Mouse (Mus musculus) limb, embryonic 10.5 days (tissue): Measurements from ENCODE around the gene Ppm1b. TPM values are rescaled to one million over a fixed set of nuclear protein-coding genes. Genes with fewer than 3 reads are reported as not detected.
A peak's percentile ranks its signal among the peaks of the same experiment; 100 is the strongest.

Experiments
- DNase-seq: peaks from one replicate; pipeline ENCODE4 v3.0.0-alpha.2; 2017; ENCODE audit warnings: low spot score
- H3K27ac ChIP-seq: fragments of 300-500 bp; sonication (generic); 2 replicates; pipeline ENCODE4 v1.5.1; 2016; ENCODE audit warnings: mild to moderate bottlenecking
- H3K27me3 ChIP-seq: fragments of 300-500 bp; sonication (generic); 2 replicates; pipeline ENCODE4 v1.6.1; 2016; ENCODE audit warnings: low read depth, mild to moderate bottlenecking; ENCODE audit not compliant: poor library complexity, severe bottlenecking
- H3K36me3 ChIP-seq: fragments of 300-500 bp; sonication (generic); 2 replicates; pipeline ENCODE4 v1.6.1; 2016; ENCODE audit warnings: mild to moderate bottlenecking, moderate library complexity
- H3K4me1 ChIP-seq: fragments of 300-500 bp; sonication (generic); 2 replicates; pipeline ENCODE4 v1.6.1; 2016
- H3K4me3 ChIP-seq: fragments of 300-500 bp; sonication (generic); 2 replicates; pipeline ENCODE4 v1.5.1; 2016; ENCODE audit warnings: mild to moderate bottlenecking, moderate library complexity
- H3K9me3 ChIP-seq: fragments of 300-500 bp; sonication (generic); replicated peaks from 2 replicates; pipeline ENCODE4 v1.6.1; 2016; ENCODE audit warnings: mild to moderate bottlenecking
- WGBS: fragments of 180-500 bp; shearing (Covaris S2); methylation state at CpG from one replicate; pipeline ENCODE4 v1.1.7; 2016; 5-methylcytosine and 5-hydroxymethylcytosine counted together
- polyA plus RNA-seq: library from polyadenylated mRNA; unstranded; fragments of >200 nt; fragmentation: Nextera tagmentation; extraction: Ambion mirVana; gene quantifications from 2 replicates; pipeline ENCODE4 v1.2.1, GENCODE M21; 2016

The Ppm1b gene
- polyA plus RNA-seq, 1 experiment from 2014 or later: 71.7 TPM

GRCm38 (mm10) chr17:84960136-84960535 lies 3.6 kb downstream of the Ppm1b start:
- H3K27me3 ChIP-seq: no peaks in the 10 kb centered on the region
- H3K27ac ChIP-seq: no peak overlapping the region
- H3K36me3 ChIP-seq: peaks cover 13% of the 10 kb centered on the region
- no peak for DNase-seq
- no peaks in the 10 kb centered on the region for H3K9me3 ChIP-seq
- H3K4me3 ChIP-seq: 0 out of 2 replicates have a peak overlapping the region, but pooled peaks have one; percentile 10
- H3K4me1 ChIP-seq: peaks cover 25% of the 10 kb centered on the region
- WGBS: 76% methylated on average over 4 of the region's 4 CpGs

DNA sequence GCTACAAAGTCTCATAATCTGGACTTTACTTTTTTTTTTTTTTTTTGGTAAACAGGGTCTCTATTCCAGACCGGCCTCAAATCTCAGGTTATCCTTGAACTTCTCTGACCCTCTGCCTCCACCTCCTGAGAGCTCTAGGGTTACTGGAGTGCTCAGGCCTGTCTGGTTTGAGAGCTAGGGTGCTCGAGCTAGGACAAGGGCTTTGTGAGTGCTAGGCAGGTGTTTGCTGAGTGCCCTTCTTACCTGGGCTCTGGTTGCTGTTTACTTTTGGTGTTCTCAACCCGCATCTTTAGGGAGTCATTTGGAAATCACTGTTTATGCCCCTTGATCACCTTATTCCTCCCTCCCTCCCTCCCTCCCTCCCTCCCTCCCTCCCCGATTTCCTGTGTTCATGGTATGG lies 5.5 kb downstream of the Ppm1b start:
- Histone ChIP-seq H3K4me3 (no peak overlapping the region), H3K36me3 (peaks cover 20% of the 10 kb centered on the region), H3K9me3 (no peaks in the 10 kb centered on the region), H3K27ac (no peak overlapping the region), H3K27me3 (no peaks in the 10 kb centered on the region), H3K4me1 (peaks cover 16% of the 10 kb centered on the region)
- WGBS: 87% methylated on average over 4 of the region's 4 CpGs
- DNase-seq: no peak

DNA sequence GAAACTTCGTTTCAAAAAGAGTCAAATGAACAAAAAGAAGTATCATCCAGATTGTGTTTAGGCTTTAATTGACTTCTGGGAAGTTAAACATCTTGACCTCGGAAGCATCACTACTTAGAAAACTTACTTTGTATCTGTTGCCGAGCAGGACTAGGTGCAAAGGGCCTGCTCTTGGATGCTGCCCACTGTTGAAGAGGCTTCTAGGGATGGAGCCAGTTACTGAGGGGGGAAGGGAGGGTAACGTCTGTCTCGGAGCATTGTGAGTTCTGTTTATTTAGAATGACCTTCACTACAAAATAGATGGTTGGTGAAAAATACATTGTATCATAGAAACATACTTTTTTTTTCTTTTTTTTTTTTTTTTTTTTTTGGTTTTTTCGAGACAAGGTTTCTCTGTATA lies 7.1 kb downstream of the Ppm1b start:
- H3K4me1 ChIP-seq: peaks cover 16% of the 10 kb centered on the region
- H3K27me3 ChIP-seq: no peaks in the 10 kb centered on the region
- H3K36me3 ChIP-seq: peaks cover 20% of the 10 kb centered on the region
- no peak overlapping the region for H3K27ac ChIP-seq
- 93% methylated on average over 6 of the region's 6 CpGs for whole genome bisulfite sequencing
- H3K9me3 ChIP-seq: no peaks in the 10 kb centered on the region
- no peak for DNase-seq
- H3K4me3 ChIP-seq: no peak overlapping the region

DNA sequence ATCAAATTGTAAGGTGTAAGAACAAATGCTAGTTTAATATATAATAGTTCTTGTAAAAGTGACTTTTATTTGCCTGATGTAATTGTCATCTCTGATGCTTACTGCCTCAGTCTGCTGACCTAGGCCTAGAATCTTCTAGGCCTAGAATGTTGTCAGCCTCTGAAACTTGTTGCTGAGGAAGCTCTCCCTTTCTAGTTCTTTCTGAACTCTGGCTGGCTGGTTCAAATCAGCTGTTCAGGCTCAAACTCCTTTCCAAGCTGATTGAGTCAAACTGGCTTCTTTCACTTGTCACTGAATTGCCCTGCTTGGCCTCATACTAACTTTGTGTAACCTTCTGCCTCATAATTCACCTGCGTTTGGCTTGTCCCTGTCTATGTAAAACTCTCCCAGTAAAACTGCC lies 9.7 kb downstream of the Ppm1b start:
- peaks cover 20% of the 10 kb centered on the region for H3K36me3 ChIP-seq
- no peaks in the 10 kb centered on the region for H3K4me1 ChIP-seq
- DNase-seq: no peak
- no peak overlapping the region for H3K4me3 ChIP-seq
- H3K9me3 ChIP-seq: no peaks in the 10 kb centered on the region
- WGBS: 88% methylated on average over 1 of the region's 1 CpGs
- no peak overlapping the region for H3K27ac ChIP-seq
- no peaks in the 10 kb centered on the region for H3K27me3 ChIP-seq

GRCm38 (mm10) chr17:84967045-84967444 lies 10.5 kb downstream of the Ppm1b start:
- H3K27me3 ChIP-seq: no peaks in the 10 kb centered on the region
- no peaks in the 10 kb centered on the region for H3K4me1 ChIP-seq
- no peak overlapping the region for H3K4me3 ChIP-seq
- no peaks in the 10 kb centered on the region for H3K9me3 ChIP-seq
- H3K36me3 ChIP-seq: peaks cover 17% of the 10 kb centered on the region
- no peak for DNase-seq
- 60% methylated on average over 1 of the region's 1 CpGs for WGBS
- no peak overlapping the region for H3K27ac ChIP-seq

GRCm38 (mm10) chr17:84969916-84970315 lies 13.4 kb downstream of the Ppm1b start:
- H3K4me3 ChIP-seq: no peak overlapping the region
- H3K4me1 ChIP-seq: no peaks in the 10 kb centered on the region
- DNase-seq: no peak
- H3K9me3 ChIP-seq: no peaks in the 10 kb centered on the region
- WGBS: 91% methylated on average over 8 of the region's 8 CpGs
- H3K27me3 ChIP-seq: no peaks in the 10 kb centered on the region
- no peak overlapping the region for H3K27ac ChIP-seq
- H3K36me3 ChIP-seq: peaks cover 9% of the 10 kb centered on the region

DNA sequence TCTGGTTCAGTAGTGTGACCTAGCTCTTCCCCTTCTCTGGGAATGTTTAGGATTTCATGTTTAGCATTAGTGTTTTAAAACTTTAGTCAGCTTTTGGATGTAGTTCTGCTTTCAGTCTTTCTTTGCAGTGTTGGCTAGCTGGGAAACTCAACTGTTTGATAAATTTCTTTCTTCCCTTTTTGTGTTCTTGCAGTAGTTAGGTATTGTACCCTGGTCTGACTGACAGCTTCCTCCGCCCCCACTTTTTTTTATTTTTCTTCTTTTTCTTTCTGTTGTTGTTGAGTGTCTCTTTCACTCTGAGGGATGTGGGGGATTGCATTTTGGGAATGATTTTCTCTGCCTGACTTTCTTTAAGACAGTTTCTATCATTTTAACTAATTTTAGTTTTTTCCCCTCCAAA lies 25.2 kb downstream of the Ppm1b start:
- 97% methylated on average over 1 of the region's 1 CpGs for WGBS
- no peak for DNase-seq
- H3K36me3 ChIP-seq: peaks cover 18% of the 10 kb centered on the region
- H3K4me3 ChIP-seq: no peak overlapping the region
- no peaks in the 10 kb centered on the region for H3K9me3 ChIP-seq
- H3K27ac ChIP-seq: no peak overlapping the region
- peaks cover 21% of the 10 kb centered on the region for H3K4me1 ChIP-seq
- no peaks in the 10 kb centered on the region for H3K27me3 ChIP-seq

DNA sequence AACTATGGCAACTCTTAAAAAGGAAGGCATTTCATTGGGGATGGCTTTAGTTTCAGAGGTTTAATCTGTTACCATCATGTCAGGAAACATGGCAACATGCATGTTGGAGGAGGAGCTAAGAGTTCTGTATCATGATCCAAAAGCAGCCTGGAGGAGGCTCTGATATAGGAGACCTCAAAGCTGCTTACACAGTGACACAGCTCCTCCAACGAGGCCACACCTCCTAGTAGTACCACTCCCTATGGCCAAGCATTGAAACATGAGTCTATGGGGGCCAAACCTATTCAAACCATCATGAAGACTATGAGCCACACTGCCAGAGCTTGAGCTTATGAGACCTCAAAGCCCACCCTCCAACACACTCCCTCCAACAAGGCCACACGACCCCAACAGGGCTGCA lies 26.2 kb downstream of the Ppm1b start:
- no peak for DNase-seq
- Histone ChIP-seq H3K9me3 (no peaks in the 10 kb centered on the region), H3K4me3 (no peak overlapping the region), H3K4me1 (peaks cover 21% of the 10 kb centered on the region), H3K27me3 (no peaks in the 10 kb centered on the region), H3K27ac (no peak overlapping the region), H3K36me3 (peaks cover 9% of the 10 kb centered on the region)
- 86% methylated on average over 2 of the region's 2 CpGs for WGBS

- DNase-seq: no peak
- no peak overlapping the region for H3K4me3 ChIP-seq
- H3K4me1 ChIP-seq: peaks cover 21% of the 10 kb centered on the region
- no peaks in the 10 kb centered on the region for H3K27me3 ChIP-seq
- H3K36me3 ChIP-seq: peaks cover 4% of the 10 kb centered on the region; the same call in 1 of the 2 replicates
- WGBS: 43% methylated on average over 5 of the region's 5 CpGs
- no peak overlapping the region for H3K27ac ChIP-seq
- H3K9me3 ChIP-seq: no peaks in the 10 kb centered on the region
Measured at GRCm38 (mm10) chr17:84986368-84986767, 29.8 kb downstream of the Ppm1b start.

DNA sequence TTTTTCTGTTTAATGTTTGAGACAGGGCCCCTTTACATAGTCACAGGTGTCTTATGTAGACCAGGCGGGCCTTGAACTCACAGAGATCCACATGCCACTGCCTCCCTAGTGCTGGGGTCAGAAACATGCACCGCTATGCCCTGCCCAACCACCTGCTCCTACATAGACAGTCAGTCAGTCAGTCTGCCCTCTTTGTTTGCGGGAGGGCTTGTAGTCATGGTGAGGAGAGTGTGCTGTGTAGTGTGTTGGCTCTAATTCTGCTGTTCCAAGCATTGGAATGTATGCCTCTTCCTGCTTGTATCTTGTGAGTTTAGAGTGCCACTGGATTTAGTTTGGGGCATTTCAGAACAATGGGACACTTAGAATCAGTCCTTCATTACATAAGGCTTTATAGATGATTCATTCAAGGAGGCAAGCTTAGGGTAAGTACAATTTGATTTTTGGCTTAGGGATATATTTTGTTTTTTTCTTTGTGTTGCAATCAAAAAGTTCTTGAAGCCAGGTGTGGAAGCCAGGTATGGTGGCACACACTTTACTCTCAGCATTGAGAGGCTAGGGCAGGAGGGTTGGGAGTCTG lies 31.4 kb downstream of the Ppm1b start:
- H3K9me3 ChIP-seq: no peaks in the 10 kb centered on the region
- 88% methylated on average over 3 of the region's 3 CpGs for WGBS

DNA sequence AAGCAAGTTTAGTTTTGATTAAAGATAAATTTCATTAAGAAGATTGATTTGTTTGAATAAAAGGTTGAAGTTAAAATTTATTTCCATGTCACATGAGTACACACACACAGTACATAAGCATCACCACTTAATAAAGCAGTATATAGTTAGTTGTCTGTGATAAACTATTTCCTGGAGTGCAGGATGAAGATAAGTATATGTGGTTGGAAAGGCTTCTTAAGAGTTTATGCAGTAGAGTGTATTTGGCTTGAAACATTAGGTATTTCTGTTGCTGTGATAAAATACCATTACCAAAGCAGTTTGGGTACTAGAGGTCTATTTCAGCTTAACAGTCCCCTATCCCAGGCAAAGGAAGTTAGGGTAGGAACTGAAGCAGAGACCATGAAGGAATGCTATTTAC lies 32.0 kb downstream of the Ppm1b start:
- DNase-seq: no peak
- Histone ChIP-seq H3K27me3 (no peaks in the 10 kb centered on the region), H3K36me3 (peaks cover 8% of the 10 kb centered on the region), H3K27ac (no peak overlapping the region), H3K4me1 (peaks cover 19% of the 10 kb centered on the region), H3K9me3 (no peaks in the 10 kb centered on the region), H3K4me3 (no peak overlapping the region)

More for the DNA sequence above, 31.4 kb downstream of the Ppm1b start:
- Histone ChIP-seq H3K36me3 (peaks cover 4% of the 10 kb centered on the region; the same call in 1 of the 2 replicates), H3K4me3 (no peak overlapping the region), H3K4me1 (peaks cover 20% of the 10 kb centered on the region), H3K27ac (no peak overlapping the region), H3K27me3 (no peaks in the 10 kb centered on the region)
- no peak for DNase-seq

DNA sequence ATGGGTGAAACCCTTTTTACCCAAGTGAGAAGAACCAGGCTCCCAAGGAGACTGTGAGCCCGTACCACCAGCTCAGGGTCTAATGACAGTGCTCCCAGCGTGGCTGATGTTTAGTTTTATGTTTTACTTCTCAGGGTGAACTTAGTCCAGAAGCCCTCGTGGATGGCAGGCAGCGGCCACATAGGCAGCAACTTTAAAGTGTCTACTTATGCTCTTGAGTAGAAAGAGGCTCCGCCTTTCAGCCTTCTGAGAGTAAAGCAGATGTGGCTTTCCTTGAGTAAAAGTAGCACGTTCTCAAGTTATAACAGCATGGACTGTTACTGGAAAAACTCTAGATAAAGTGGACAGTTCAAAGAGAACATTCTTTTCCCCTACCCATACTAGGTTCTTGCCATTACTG lies 39.3 kb downstream of the Ppm1b start:
- DNase-seq: no peak
- H3K27ac ChIP-seq: no peak overlapping the region
- H3K36me3 ChIP-seq: peaks cover 57% of the 10 kb centered on the region
- no peaks in the 10 kb centered on the region for H3K27me3 ChIP-seq
- no peaks in the 10 kb centered on the region for H3K9me3 ChIP-seq
- no peak overlapping the region for H3K4me3 ChIP-seq
- WGBS: 89% methylated on average over 6 of the region's 6 CpGs
- H3K4me1 ChIP-seq: peaks cover 4% of the 10 kb centered on the region; the same call in 1 of the 2 replicates

DNA sequence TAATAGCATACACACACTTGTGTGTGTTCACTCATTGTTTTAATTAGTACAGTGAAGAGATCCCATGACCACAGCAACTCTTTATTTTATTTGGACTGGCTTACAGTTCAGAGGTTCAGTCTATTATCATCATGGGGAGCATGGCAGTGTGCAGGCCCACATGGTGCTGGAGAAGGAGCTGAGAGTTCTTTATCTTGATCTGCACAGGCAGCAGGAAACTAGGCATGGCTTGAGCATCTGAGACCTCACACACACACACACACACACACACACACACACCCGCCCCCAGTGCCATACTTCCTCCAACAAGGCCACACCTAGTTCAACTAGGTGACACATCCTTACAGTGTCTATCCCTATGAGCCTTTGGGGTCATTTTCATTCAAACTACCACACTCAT lies 41.1 kb downstream of the Ppm1b start:
- no peaks in the 10 kb centered on the region for H3K9me3 ChIP-seq
- H3K27me3 ChIP-seq: no peaks in the 10 kb centered on the region
- H3K36me3 ChIP-seq: peaks cover 62% of the 10 kb centered on the region
- H3K4me1 ChIP-seq: peaks cover 4% of the 10 kb centered on the region; the same call in 1 of the 2 replicates
- 100% methylated on average over 1 of the region's 1 CpGs for WGBS
- no peak overlapping the region for H3K27ac ChIP-seq
- DNase-seq: no peak
- no peak overlapping the region for H3K4me3 ChIP-seq

- H3K36me3 ChIP-seq: peaks cover 61% of the 10 kb centered on the region
- 96% methylated on average over 10 of the region's 10 CpGs for WGBS
- no peak for DNase-seq
Measured at GRCm38 (mm10) chr17:84999636-85000035, 43.1 kb downstream of the Ppm1b start.

More at GRCm38 (mm10) chr17:84999636-85000035, 43.1 kb downstream of the Ppm1b start:
- Histone ChIP-seq H3K27me3 (no peaks in the 10 kb centered on the region), H3K27ac (no peak overlapping the region), H3K9me3 (no peaks in the 10 kb centered on the region), H3K4me1 (peaks cover 4% of the 10 kb centered on the region; the same call in 1 of the 2 replicates), H3K4me3 (no peak overlapping the region)
